Mouse (Mus musculus): ENCODE results near the gene Srsf4.
A peak's percentile ranks its signal among the peaks of the same experiment; 100 is the strongest.

GRCm38 (mm10) chr4:131825830-131826229 lies 47.6 kb upstream of the Srsf4 start:
- TF ChIP-seq POLR2AphosphoS5 (IDR thresholded peaks at IDR 0.05; ENCODE audit: insufficient replicate concordance, low read depth, low read length) (no peak), CTCF (IDR thresholded peaks at IDR 0.05; ENCODE audit: low read depth, low read length) (peak; percentile 89), GATA1 (IDR thresholded peaks at IDR 0.05; ENCODE audit: borderline replicate concordance, low read length) (no peak)

Measured in G1E (cell line).